Comparison of ENCODE assay signal across 14 mouse cellular contexts in genomic region chrX:20869203-20869602, GRCm38 (mm10).
"Had no signal": no experiment of that assay in that cellular context is flagged by ENCODE, and none has a peak within 500 bp of the region (broad histone marks: within the 10 kb centered on the region; RNA-seq: fewer than 3 reads in every experiment).

No protein-coding gene starts in this region.

- H3K4me2 ChIP-seq: liver, embryonic 13.5 days had no signal

- H3K36me3 ChIP-seq: liver, embryonic 13.5 days; midbrain, embryonic 12.5 days; midbrain, embryonic 15.5 days; neural tube, embryonic 15.5 days had no signal

- H3K9ac ChIP-seq: liver, embryonic 13.5 days; midbrain, embryonic 12.5 days; midbrain, embryonic 15.5 days; neural tube, embryonic 15.5 days had no signal

- H3K4me3 ChIP-seq: layer of hippocampus, adult 2 months; left cerebral cortex, adult 2 months; liver, embryonic 13.5 days; midbrain, embryonic 12.5 days; midbrain, embryonic 15.5 days; neural tube, embryonic 15.5 days had no signal

- DNase-seq: kidney, adult 2 months; layer of hippocampus, postnatal 36 days; liver, embryonic 13.5 days; lung, adult 2 months; right cerebral cortex, postnatal 25 days; thymus, adult 2 months; thymus, postnatal 14 days had no signal

- H3K9me3 ChIP-seq: liver, embryonic 13.5 days; midbrain, embryonic 12.5 days; midbrain, embryonic 15.5 days; neural tube, embryonic 15.5 days had no signal

- H3K4me1 ChIP-seq: liver, embryonic 13.5 days; midbrain, embryonic 12.5 days; midbrain, embryonic 15.5 days; neural tube, embryonic 15.5 days had no signal

- ATAC-seq: midbrain, embryonic 15.5 days had no signal

- H3K27ac ChIP-seq: kidney, postnatal 0 days; layer of hippocampus, adult 2 months; liver, embryonic 13.5 days; macrophage; midbrain, embryonic 12.5 days; midbrain, embryonic 15.5 days; neural tube, embryonic 15.5 days had no signal

- H3K27me3 ChIP-seq: midbrain, embryonic 12.5 days; midbrain, embryonic 15.5 days; neural tube, embryonic 15.5 days had no signal
